Mouse (Mus musculus): ENCODE measurements around the gene Gm28047. TPM values are rescaled to one million over a fixed set of nuclear protein-coding genes. Genes with fewer than 3 reads are reported as not detected.

Gene Gm28047
- polyA plus RNA-seq, 1 experiment from 2014 or later: not detected

DNA sequence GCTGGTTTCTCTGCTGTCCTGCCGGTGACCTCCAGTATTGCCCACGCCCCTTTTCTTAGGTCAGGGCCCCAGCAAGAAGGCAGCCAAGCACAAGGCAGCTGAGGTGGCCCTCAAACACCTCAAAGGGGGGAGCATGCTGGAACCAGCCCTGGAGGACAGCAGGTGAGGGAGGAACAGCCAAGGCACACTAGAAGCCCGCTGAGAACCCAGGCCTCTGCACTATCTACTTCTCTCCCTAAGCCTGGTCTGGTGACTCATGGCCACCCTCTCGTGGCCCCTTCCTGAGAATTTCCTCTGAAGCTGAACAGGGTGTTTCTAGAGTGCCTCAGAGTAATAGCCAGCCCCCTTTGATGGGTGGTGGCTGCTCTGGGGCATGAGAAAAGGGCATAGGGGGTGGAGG, 104.5 kb downstream of the Gm28047 start:
- ATAC-seq (ENCODE audit: low FRiP score): no peak
- Histone ChIP-seq H3K4me3 (replicated peaks) (no peak overlapping the region), H3K9me3 (replicated peaks) (no peaks in the 10 kb centered on the region), H3K4me2 (no peak overlapping the region), H3K27ac (replicated peaks) (no peak overlapping the region), H3K36me3 (peaks cover 23% of the 10 kb centered on the region), H3K9ac (replicated peaks) (no peak overlapping the region), H3K27me3 (replicated peaks) (no peaks in the 10 kb centered on the region), H3K4me1 (peaks cover 47% of the 10 kb centered on the region)
- WGBS: 94% methylated on average over 4 of the region's 4 CpGs

DNA sequence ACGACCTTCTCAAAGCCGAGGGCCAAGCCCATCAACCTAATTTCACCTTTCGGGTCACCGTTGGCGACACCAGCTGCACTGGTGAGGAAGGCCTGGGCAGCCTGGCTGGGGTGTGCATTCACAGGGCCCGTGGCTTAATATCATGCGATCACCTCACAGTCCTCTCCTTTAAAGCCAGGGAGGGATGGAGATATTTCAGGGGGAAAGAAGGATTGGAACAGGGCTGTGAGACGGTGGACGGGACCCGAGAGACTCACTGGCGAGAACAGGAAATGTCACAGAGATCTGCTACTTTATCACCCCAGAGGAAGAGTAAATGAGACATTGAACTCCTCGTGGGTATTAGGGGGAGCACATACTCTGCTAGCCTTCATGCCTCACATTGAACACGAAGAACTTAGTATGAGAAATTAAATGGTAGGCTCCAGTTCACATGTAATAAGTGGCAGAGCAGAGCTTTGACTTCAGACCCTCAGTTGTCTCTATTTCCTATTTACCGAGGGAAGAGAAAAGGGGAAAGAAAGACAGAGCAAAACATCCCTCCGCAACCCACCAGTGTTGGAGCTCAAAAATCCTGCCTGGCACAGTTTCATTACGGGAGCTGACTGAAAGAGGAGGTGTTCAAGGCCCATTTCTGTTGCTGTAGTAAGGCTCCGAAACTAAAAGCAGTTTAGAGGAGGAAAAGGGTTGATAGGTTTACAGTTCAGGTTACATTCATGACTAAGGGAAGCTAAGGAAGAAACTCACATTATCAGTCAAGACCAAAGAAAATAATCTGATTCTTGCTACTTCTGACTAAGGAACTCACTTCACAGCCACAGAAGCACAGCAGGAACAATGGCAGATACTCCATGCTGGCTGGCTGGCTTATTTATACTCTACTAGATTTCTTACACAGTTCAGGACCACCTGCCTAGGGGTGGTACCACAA, 105.4 kb downstream of the Gm28047 start:
- H3K4me3 ChIP-seq (replicated peaks): peak overlapping the region; percentile 66
- peaks cover 47% of the 10 kb centered on the region for H3K4me1 ChIP-seq
- peak overlapping the region; percentile 76 for H3K9ac ChIP-seq (replicated peaks)
- WGBS: 56% methylated on average over 17 of the region's 17 CpGs
- H3K4me2 ChIP-seq: peak overlapping the region; percentile 78
- no peaks in the 10 kb centered on the region for H3K27me3 ChIP-seq (replicated peaks)
- peaks cover 23% of the 10 kb centered on the region for H3K36me3 ChIP-seq
- no peaks in the 10 kb centered on the region for H3K9me3 ChIP-seq (replicated peaks)
- ATAC-seq (ENCODE audit: low FRiP score): no peak
- H3K27ac ChIP-seq (replicated peaks): peak overlapping the region; percentile 100

DNA sequence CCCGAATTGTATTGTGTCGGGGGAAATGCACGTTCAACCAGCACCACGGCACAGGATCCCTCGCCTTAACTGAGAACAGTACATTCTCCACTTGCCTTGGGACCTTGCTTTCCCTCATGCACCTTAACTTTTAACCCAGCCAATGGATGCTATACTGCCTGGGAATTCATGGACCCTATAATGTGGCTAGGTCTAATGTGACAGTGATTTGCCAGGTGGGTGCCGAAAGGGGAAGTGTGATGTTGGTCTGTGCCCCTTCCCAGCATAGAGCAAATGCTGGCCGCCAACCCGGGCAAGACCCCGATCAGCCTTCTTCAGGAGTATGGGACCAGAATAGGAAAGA, 106.0 kb downstream of the Gm28047 start:
- WGBS: 18% methylated on average over 9 of the region's 9 CpGs

DNA sequence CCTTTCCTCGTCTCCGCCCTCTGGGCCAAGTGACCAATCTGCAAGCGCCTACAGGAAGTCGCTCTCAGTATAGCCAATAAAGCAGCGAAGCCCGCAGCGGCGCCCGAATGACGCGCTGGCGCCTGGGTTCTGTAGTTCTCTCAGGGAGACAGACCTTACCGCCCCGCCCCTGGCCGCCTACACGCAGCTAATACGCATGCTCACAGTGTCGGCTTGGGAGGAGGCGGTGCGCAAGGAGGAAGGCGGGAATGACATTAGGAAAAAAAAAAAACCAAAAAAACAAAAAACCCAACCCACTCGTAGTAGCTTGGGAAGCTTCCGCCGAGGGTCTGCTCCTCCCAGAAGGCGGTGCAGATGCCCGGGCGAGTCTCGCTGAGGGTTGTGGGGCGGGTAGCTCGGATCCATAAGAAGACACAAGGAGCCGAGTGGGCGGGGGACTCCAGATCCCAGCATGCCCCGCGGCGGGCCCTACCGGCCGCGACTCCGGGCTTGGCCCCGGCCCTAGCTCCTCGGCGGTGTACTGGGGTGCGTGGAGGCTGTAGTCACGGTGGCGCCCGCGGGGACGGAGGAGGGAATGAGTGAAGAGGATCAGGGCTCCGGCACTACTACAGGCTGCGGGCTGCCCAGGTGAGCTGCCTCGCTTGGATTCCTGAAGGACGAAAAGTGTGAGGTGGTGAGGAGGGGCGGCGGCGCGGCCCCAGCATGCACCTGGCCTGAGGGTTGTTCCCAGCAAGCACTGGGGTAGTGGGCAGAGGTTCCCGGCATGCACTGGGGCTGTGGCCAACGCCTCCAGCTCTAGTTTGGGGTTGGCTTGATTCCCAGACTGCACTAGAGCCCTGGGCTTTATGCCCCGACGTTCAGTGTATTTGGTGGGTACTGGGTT, 106.7 kb downstream of the Gm28047 start, which contains the start of gene Tarbp2:
Gene Tarbp2, plus strand, starts transcription at position 217 of the 883 bp plus-strand sequence.
- Histone ChIP-seq H3K36me3 (peaks cover 14% of the 10 kb centered on the region), H3K27ac (replicated peaks) (peak within 1 kb of the TSS; percentile 100), H3K4me2 (peak within 1 kb of the TSS; percentile 78), H3K9me3 (replicated peaks) (no peaks in the 10 kb centered on the region), H3K27me3 (replicated peaks) (no peaks in the 10 kb centered on the region), H3K4me1 (peaks cover 49% of the 10 kb centered on the region), H3K9ac (replicated peaks) (peak within 1 kb of the TSS; percentile 85), H3K4me3 (replicated peaks) (peak within 1 kb of the TSS; percentile 66)
- ATAC-seq (ENCODE audit: low FRiP score): peak; percentile 91
- under 1% methylated on average over 60 of the region's 60 CpGs for WGBS

More for the DNA sequence above, 106.0 kb downstream of the Gm28047 start:
- H3K27me3 ChIP-seq (replicated peaks): no peaks in the 10 kb centered on the region
- peak overlapping the region; percentile 76 for H3K9ac ChIP-seq (replicated peaks)
- no peak for ATAC-seq (ENCODE audit: low FRiP score)
- peaks cover 16% of the 10 kb centered on the region for H3K36me3 ChIP-seq
- peak overlapping the region; percentile 100 for H3K27ac ChIP-seq (replicated peaks)
- H3K4me2 ChIP-seq: peak overlapping the region; percentile 78
- peak overlapping the region; percentile 66 for H3K4me3 ChIP-seq (replicated peaks)
- peaks cover 46% of the 10 kb centered on the region for H3K4me1 ChIP-seq
- no peaks in the 10 kb centered on the region for H3K9me3 ChIP-seq (replicated peaks)

DNA sequence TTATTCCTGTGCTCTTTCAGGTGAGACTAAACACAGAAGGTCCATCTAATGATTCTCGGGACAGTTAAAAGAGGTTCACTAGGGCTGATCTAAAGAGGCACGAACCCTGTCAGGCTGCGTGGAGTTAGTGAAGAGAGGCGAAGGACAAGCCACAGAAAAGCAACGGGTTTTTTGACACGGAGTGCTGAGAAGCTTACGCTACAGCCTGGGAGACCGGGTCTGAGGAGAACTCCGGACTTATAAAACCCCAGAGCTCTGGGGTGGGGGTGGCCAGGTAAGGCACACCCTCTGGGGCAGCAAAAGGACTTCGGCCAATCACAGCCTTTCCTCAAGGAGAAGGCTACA, 107.3 kb downstream of the Gm28047 start:
- Histone ChIP-seq H3K27me3 (replicated peaks) (no peaks in the 10 kb centered on the region), H3K36me3 (peaks cover 14% of the 10 kb centered on the region), H3K4me2 (peak overlapping the region; percentile 78), H3K9me3 (replicated peaks) (no peaks in the 10 kb centered on the region), H3K9ac (replicated peaks) (peak overlapping the region; percentile 85), H3K4me1 (peaks cover 55% of the 10 kb centered on the region), H3K4me3 (replicated peaks) (peak overlapping the region; percentile 66), H3K27ac (replicated peaks) (peak overlapping the region; percentile 100)
- no peak for ATAC-seq (ENCODE audit: low FRiP score)
- WGBS: 0% methylated on average over 10 of the region's 10 CpGs

DNA sequence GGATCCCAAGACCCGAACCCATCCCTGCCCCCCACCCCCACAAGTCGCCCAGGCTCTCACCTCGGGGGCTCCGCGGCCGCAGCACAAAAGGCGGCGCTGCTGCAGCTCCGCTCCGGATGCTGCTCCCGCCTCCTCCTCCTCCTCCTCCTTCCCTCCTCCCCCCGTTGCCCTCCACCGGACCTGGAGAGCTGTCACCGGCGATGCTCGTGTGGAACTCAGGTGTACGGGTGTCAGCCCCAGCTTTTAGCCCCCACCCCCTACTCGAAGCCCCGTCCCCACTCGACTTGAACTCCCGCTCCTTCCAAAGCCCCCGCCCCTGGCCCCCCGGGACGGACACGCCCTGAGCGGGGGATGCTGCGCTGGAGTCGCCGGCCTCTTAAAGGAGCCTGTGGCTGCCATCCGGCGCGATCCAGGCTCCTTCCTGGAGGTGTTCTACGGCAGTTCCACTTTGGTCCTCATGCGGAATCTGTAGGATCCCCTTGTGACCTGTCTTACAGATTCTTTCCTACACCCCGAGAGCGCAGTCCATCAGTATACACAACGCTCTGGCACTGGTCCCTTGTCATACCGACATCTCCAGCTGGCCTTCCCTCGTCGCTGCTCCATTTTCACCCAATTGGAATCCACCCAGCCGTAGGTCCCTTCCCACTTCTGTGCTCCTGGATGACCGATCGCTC, 108.0 kb downstream of the Gm28047 start, which contains the start of gene Map3k12:
Gene Map3k12, minus strand, starts transcription at position 337 of the 677 bp plus-strand sequence.
- Histone ChIP-seq H3K4me2 (peak within 1 kb of the TSS; percentile 78), H3K27ac (replicated peaks) (peak within 1 kb of the TSS; percentile 100), H3K9ac (replicated peaks) (peak within 1 kb of the TSS; percentile 85), H3K4me3 (replicated peaks) (peak within 1 kb of the TSS; percentile 66), H3K36me3 (peaks cover 7% of the 10 kb centered on the region; the same call in 1 of the 2 replicates), H3K27me3 (replicated peaks) (no peaks in the 10 kb centered on the region), H3K9me3 (replicated peaks) (no peaks in the 10 kb centered on the region), H3K4me1 (peaks cover 63% of the 10 kb centered on the region)
- ATAC-seq (ENCODE audit: low FRiP score): peak; percentile 13; the same call in 1 of the 2 replicates
- WGBS: under 1% methylated on average over 43 of the region's 43 CpGs

DNA sequence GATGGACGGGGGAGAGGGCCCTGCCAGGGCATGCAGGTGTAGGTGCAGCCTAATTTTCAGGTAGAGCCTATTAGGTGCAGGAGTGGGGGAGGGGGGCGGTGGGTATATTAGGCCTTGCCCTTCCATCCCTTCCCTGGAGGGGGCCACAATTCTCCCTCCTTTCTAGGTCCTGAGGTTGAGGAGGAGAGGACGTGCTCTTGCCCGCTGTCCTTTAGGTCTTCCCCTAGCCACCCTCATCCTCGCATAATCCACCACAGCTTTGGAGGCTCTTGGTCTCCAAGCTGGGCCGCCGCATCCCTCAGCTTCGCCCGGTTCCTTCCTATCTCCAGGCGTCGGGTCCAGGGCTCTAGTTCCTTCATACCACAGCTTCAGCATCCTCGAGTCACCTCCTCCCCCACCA, 108.6 kb downstream of the Gm28047 start:
- ATAC-seq (ENCODE audit: low FRiP score): no peak
- Histone ChIP-seq H3K36me3 (peaks cover 3% of the 10 kb centered on the region; the same call in 1 of the 2 replicates), H3K27ac (replicated peaks) (peak overlapping the region; percentile 100), H3K9ac (replicated peaks) (peak overlapping the region; percentile 85), H3K27me3 (replicated peaks) (no peaks in the 10 kb centered on the region), H3K4me2 (peak overlapping the region; percentile 78), H3K4me1 (peaks cover 69% of the 10 kb centered on the region), H3K4me3 (replicated peaks) (peak overlapping the region; percentile 66), H3K9me3 (replicated peaks) (no peaks in the 10 kb centered on the region)
- under 1% methylated on average over 12 of the region's 12 CpGs for WGBS

DNA sequence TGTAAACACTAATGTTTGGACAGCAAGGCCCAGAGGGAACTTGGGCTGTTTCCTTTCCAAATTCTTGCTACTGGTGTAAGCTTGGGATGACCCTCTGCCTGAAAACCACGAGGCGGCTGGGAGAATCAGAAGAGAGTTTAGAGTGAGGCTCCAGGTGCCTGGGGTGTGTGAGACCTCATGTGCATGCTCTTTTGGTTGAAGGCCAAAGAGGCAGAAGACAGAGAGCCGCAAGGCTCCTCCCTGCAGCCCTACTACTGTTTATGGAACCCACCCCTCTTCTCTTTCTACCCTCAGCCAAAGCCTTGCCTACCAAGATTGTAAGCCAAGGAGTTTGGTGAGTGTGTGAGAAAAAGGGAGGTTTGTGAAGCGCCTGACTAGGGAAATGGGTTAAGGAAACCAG, 109.1 kb downstream of the Gm28047 start:
- Histone ChIP-seq H3K9me3 (replicated peaks) (no peaks in the 10 kb centered on the region), H3K9ac (replicated peaks) (peak overlapping the region; percentile 85), H3K36me3 (no peaks in the 10 kb centered on the region), H3K27me3 (replicated peaks) (no peaks in the 10 kb centered on the region), H3K27ac (replicated peaks) (peak overlapping the region; percentile 100), H3K4me1 (peaks cover 74% of the 10 kb centered on the region), H3K4me2 (peak overlapping the region; percentile 78), H3K4me3 (replicated peaks) (peak overlapping the region; percentile 66)
- 56% methylated on average over 4 of the region's 4 CpGs for WGBS
- no peak for ATAC-seq (ENCODE audit: low FRiP score)

DNA sequence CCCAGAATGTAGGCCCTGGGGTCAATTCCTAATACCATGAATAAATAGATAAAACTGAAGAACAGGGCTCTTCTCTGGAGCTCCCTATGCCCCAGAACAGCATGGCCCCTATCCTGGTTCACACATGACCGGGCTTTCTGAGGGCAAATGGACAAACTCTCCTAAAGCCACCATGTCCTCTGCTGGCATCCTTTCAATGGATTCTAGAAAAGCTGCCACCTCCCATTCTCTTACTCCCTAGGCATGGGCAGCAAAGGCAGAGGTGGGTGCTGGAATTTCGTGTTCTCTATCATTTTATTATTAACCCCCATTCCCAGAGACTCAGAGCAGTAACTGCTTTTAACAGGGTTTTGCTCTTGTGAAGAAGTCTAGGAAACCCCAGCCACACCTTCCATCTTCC, 109.6 kb downstream of the Gm28047 start:
- peak overlapping the region; percentile 100; the same call in 1 of the 2 replicates for H3K27ac ChIP-seq (replicated peaks)

DNA sequence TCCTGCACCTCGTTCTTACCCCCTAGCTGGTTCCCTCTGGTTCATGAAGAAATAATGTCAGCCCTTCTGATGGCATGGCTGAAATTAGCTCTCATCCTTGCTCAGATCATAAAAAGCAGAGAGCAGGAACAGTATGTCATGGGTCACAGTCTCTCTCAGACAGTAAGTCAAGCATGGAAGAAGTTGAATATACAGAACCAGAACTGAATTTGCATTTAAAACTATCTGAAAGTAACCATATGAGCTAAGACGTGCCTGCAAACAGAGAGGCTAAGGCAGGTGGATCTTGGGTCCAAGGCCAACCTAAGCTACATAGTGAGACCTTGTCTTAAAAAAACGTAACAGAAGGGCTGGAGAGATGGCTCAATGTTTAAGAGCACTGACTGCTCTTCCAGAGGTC, 111.9 kb downstream of the Gm28047 start:
- Histone ChIP-seq H3K4me3 (replicated peaks) (no peak overlapping the region), H3K27me3 (replicated peaks) (no peaks in the 10 kb centered on the region), H3K9me3 (replicated peaks) (no peaks in the 10 kb centered on the region), H3K4me1 (peaks cover 75% of the 10 kb centered on the region), H3K27ac (replicated peaks) (no peak overlapping the region), H3K36me3 (0 out of 2 replicates have a peak, but pooled peaks cover 5% of the 10 kb centered on the region), H3K9ac (replicated peaks) (no peak overlapping the region), H3K4me2 (no peak overlapping the region)
- ATAC-seq (ENCODE audit: low FRiP score): no peak
- 78% methylated on average over 3 of the region's 3 CpGs for WGBS

More for the DNA sequence above, 109.6 kb downstream of the Gm28047 start:
- H3K36me3 ChIP-seq: no peaks in the 10 kb centered on the region
- peak overlapping the region; percentile 78 for H3K4me2 ChIP-seq
- no peak for ATAC-seq (ENCODE audit: low FRiP score)
- H3K4me1 ChIP-seq: peaks cover 71% of the 10 kb centered on the region
- WGBS: 82% methylated on average over 2 of the region's 2 CpGs
- no peaks in the 10 kb centered on the region for H3K9me3 ChIP-seq (replicated peaks)
- peak overlapping the region; percentile 85 for H3K9ac ChIP-seq (replicated peaks)
- H3K27me3 ChIP-seq (replicated peaks): no peaks in the 10 kb centered on the region
- peak overlapping the region; percentile 66 for H3K4me3 ChIP-seq (replicated peaks)

DNA sequence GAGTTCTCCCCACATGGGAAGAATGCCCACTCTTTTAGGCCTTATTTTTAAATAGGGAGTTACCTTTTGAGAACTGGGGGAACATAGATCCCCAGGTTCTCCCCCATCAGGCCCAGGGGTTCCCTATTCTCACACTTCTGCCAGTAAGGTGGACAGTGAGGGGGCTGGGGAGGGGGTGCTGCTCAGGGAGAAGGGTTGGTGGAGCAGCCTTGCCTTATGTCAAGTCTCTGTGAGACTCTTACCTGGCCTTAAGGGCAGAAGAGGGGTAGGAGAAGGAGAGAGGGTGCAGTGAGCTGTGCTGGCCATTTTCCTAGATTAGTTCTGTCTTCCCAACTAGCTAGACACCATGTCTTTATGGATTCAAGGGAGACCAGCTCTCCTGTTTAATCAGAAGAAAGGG, 112.4 kb downstream of the Gm28047 start:
- peak overlapping the region; percentile 12; the same call in 1 of the 2 replicates for H3K9ac ChIP-seq (replicated peaks)
- peak overlapping the region; percentile 87 for H3K4me2 ChIP-seq
- no peak overlapping the region for H3K4me3 ChIP-seq (replicated peaks)
- ATAC-seq (ENCODE audit: low FRiP score): no peak
- peaks cover 75% of the 10 kb centered on the region for H3K4me1 ChIP-seq
- peaks cover 11% of the 10 kb centered on the region; the same call in 1 of the 2 replicates for H3K36me3 ChIP-seq
- peak overlapping the region; percentile 92 for H3K27ac ChIP-seq (replicated peaks)
- H3K27me3 ChIP-seq (replicated peaks): no peaks in the 10 kb centered on the region
- no peaks in the 10 kb centered on the region for H3K9me3 ChIP-seq (replicated peaks)
